Mouse (Mus musculus) heart, postnatal 36 days (tissue): ENCODE measurements around the gene Pdcd2l. TPM values are rescaled to one million over a fixed set of nuclear protein-coding genes. Genes with fewer than 3 reads are reported as not detected.
A peak's percentile ranks its signal among the peaks of the same experiment; 100 is the strongest.
"Not testable (repeated sequence)": the region's sequence is repeated elsewhere in the genome, so short reads cannot be mapped to it uniquely, and the experiment has no call there.

ENCODE experiments used
- DNase-seq, 2 experiments: peaks; one replicate each; pipeline ENCODE4 v3.0.0; 2021 to 2022
- intact Hi-C: fragments of 180-260 bp; cut with DNase I; formaldehyde crosslinking; loops from one replicate; pipeline ENCODE4 v1.15.1; 2025
- total RNA-seq, 2 experiments: library from RNA; stranded (reverse); gene quantifications; 2 replicates each; pipeline ENCODE4 v1.2.3; 2021

The Pdcd2l gene
- total RNA-seq, 2 experiments from 2014 or later, result 21.9 to 22.1 TPM

GRCm38 (mm10) chr7:34215481-34215880 lies 19.0 kb upstream of the Pdcd2l start:
- intact Hi-C loops, result no loop called here
- DNase-seq, result no peak

DNA sequence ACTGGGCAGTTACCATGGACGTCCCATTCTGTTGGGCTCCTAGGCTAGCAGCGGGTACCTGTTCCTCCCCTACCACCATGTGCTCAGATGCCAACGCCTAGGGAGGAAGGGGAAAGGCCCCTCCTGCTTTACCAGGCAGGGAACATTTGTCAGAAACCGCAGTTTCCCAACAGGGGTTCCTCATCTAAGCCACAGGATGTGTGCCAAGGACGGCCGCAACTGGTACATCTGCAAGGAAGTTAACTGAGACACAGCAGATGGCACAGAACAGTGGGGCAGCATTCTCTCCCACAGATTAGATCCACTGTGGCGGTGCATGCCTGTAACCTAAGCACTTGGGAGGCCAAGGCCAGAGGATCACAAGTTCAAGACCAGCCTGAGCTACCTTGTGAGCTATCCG lies 18.2 kb upstream of the Pdcd2l start:
- DNase-seq, result no peak
- intact Hi-C loops, result no loop called here

DNA sequence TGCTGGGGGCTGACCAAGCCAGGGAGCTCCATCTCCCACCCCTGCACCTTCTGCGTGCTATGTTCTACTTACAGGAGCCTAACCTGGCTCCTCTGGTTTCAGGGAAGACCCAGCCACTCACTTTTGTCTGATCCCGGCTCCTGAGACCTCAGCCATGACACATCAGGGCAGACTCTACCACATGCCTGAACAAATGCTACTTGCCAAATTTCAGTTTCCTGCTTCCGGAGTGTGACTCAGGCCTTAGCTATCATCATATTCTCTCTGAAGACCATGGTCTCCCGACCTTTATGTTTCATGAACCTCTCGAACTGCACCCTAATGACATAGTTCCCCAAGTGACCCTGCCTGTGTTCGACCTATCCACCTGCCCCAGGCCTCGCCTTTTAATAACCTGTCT lies 16.8 kb upstream of the Pdcd2l start:
- intact Hi-C loops, result no loop called here
- no peak for DNase-seq

GRCm38 (mm10) chr7:34208027-34208745 lies 11.7 kb upstream of the Pdcd2l start:
- intact Hi-C loops, result no loop called here
- DNase-seq, result no peak

GRCm38 (mm10) chr7:34206331-34206730 lies 9.9 kb upstream of the Pdcd2l start:
- DNase-seq, result no peak
- intact Hi-C loops, result no loop called here

DNA sequence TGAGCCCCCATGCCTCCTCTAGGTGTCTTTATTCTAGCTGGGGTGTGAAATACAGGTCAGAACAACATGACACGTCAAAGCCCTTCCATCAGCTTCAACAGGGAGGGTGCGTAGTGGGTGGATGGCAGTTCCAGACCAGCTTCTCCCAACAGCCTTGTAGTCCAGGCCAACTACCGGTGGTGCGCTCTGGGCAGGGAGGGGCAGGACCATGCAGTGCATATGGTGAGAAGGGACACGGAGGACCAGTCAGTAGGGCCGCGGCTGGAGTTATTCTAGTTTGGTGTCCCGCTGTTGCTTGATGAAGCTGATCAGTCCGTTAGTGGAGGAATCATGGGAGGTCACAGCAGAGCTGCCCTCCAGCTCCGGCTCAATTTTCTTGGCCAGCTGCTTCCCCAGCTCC lies 5.7 kb upstream of the Pdcd2l start:
- DNase-seq, intact Hi-C loops: not testable (repeated sequence)

GRCm38 (mm10) chr7:34200829-34201228 lies 4.4 kb upstream of the Pdcd2l start:
- no peak for DNase-seq
- intact Hi-C loops, result no loop called here

DNA sequence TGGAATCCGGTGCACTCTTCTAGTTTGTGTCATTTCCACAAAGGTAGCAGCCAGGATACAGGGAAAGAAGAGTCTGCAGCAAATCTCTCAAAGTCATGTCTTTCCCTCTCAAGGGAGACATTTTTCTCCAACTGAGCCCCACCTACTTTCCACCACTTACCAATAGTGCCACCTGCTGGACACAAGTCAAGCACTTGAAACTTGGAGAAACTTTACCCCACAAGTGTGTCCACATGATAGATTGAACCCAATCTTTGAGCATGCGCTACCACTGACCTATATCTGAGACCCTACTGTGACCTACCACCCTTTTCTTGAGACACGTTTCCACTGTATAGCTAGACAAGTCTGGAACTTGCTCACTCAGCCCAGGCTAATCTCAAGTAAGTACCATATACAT lies 1.9 kb upstream of the Pdcd2l start:
- intact Hi-C loops, result loop anchor here (5.0 to 10.0 kb wide), 3 partner anchors 34 to 214 kb away; partner anchors contain the start of genes Gpi1 and Wtip
- DNase-seq, result peak; percentile 36 to 46

DNA sequence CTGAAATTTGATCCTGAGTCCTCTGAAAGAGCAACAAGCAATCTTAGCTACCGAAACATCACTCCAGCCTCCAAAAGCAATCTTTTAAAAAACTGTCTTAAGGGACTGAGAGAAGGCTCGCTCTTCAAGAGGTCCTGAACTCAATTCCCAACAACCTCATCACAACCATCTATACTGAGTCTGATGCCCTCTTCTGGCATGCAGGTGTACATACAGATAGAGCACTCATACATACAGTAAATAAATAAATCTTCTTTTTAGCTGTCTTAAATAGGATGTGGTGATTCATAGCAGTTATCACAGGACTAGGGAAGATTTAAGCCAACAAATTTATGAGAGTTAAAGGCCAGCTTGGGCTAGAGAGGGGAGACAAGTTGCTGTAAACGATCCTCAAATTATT lies 829 bp downstream of the Pdcd2l start:
- intact Hi-C loops, result loop anchor here (2.0 to 10.0 kb wide), 4 partner anchors 27 to 211 kb away; partner anchors contain the start of genes Gpi1, Uba2 and Wtip
- no peak for DNase-seq

- intact Hi-C loops, result loop anchor here (10.0 kb wide), 1 partner anchor 208 kb away; no protein-coding TSS in a partner anchor
- no peak for DNase-seq
Observed at GRCm38 (mm10) chr7:34192825-34193224, 3.6 kb downstream of the Pdcd2l start.

DNA sequence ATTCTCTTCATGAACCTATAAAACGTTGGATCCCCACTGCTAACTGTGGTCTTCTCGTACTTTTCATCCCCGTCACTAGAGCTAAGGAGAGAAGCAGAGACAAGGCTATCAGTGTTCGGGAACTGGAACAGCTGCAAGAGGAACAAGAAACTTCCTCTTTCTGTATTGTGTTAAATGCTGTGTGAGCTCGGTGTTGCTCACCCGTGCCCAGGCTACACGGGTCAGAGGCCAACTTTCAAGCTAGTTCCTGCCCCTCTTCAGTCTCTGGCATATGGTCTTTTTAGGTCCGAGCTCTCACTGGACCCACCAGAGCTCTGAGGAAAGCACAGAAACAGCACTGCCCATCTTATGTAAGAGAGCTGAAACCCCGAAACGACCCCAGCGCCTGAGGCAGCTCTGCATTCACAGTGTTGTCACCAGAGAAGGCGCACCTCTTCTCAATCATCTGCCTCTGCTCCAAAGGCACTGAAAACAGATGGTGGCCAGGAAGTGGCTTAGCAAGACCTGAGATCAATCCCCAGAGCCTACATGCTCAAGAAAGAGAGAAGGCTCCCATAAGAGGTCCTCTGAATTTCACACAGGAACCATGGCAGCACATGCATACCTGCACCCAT lies 7.0 kb downstream of the Pdcd2l start:
- DNase-seq, result no peak
- intact Hi-C loops, result no loop called here

DNA sequence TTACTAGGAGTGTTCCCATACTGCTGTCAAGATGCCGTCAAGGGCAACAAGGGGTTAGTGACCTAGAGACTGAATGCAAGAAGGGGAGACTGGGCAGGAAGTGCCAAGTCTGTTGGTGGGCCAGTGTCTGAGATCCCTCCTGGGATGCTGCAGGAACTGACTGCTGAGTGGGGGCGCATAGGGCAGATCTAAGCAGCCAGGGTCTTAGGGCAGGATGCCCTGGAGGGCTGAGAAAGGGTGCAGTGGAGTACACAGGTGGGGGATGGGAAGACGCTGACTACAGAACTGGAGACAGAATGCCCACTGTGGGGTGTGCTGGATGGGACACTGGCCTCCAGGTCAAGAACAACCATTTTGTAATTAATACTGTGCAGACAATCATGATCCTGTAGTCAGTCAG lies 12.7 kb downstream of the Pdcd2l start:
- intact Hi-C loops, result no loop called here
- no peak for DNase-seq

DNA sequence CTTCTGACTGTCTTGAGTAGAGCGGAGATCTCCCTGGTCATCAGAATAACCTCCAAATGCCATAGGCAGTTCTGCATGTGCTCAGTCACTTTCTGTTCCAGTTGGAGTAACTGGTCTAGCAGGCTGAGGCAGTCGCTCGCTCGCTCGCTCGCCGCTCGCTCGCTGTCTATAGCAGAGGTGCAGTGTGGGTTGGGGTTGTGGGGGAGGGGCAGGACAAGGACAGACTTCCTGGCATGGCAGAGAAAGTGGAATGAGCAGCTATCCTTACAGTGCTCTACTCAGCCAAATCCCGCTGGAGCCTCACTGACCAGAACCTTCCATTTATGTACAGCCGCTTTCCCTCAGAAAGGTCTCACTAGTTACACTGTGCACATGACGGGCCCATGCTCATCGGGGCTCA lies 13.1 kb downstream of the Pdcd2l start:
- intact Hi-C loops, result no loop called here
- no peak for DNase-seq

DNA sequence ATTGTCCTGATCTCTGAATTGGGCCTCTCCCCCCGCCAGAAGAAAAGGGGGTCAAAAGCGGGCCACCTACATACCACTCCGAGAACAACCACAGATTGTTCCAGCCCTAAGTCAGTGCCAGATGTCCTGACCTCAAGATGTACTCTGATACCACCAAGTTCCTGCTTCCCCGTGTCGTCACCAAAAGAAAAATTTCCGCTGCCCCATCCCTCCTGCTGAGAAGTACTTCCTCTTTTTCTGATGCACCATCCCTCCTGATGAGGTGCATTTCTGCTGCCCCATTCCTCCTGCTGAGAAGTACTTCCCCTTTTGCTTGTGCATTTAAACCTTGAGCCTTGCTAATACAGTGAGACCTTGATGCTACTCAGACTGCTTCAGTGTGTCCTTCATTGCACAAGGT lies 20.2 kb downstream of the Pdcd2l start:
- DNase-seq, intact Hi-C loops: not testable (repeated sequence)

DNA sequence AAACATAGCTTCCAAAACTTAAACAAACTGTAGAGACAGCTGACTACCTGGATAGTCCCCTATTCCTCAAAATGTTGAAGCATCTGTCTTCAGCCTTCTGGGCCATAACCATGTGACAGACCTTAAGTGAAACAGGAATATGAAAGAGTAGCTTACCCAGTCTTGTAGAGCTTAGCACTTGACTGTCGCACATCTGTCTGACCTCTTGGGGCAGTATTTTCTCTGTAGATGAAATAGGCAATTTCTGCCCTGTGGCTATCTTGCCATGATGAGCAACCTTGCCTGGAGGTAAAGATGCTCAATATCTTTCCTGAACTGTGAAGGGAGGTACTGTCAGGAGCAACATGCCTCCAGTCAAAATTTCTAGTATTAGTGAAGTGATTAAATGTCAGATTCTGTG lies 24.2 kb downstream of the Pdcd2l start:
- no peak for DNase-seq
- intact Hi-C loops, result no loop called here

GRCm38 (mm10) chr7:34169454-34169853 lies 27.0 kb downstream of the Pdcd2l start, which contains the start of gene Uba2:
Gene Uba2, minus strand, starts transcription at chr7:34169599.
- no peak for DNase-seq
- intact Hi-C loops, result loop anchor here (2.0 kb wide), 2 partner anchors 25 to 37 kb away; partner anchors contain the start of gene Wtip

- DNase-seq, result peak; percentile 96
- intact Hi-C loops, result loop anchor here (2.0 kb wide), 2 partner anchors 26 to 36 kb away; partner anchors contain the start of gene Wtip
Observed at GRCm38 (mm10) chr7:34168470-34169251, 27.8 kb downstream of the Pdcd2l start.

DNA sequence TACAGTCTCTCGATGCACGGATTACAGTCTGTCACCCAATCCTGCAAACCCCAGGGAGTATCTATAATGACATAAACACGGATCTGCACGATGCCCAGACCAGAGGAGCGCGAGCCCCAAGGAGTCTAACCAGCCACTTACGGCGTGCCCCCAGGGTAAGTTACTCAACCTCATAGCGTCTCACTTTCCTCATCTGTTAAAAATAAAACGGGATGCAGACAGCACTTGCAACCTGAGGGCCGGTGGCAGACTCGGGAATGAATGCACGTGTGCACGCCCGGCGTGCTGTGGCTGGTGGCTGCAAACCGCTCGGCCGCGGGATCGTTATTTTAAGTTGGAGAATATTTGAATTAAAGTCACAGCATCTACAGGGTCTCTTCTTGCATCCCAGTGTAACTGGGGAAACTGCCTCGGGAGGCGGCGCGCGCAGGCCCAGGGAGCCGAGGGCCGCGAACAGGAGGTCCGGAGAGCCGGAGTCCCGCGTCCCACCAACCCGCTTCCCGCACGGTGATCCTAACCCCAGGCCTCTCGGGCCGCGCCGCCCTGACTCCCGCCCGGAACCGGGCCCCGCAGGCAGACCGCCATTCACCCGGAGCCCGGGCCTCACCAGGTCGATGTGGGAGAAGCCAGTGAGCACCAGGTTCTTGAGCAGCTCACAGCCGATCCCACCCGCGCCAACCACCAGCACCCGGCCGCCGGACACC lies 28.5 kb downstream of the Pdcd2l start:
- DNase-seq, result no peak
- intact Hi-C loops, result loop anchor here (2.0 kb wide), 2 partner anchors 27 to 35 kb away; partner anchors contain the start of gene Wtip

DNA sequence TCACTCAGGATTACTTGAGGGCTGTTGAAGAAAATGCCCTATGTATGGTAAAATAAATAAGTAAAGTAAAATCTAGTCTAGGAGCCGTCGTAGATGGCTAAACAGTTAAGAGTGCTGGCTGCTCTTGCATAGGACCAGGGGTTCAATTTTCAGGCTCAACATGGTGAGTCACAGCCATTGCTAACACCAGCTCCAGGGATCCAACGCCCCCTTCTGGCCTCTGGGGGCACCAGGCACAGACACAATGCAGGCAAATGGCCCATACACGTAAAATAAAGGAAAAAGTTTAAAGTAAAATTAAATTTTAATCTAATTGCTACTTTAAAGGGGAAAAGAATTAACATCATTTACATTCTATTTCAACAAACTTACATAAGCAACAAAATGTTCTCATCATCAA lies 29.6 kb downstream of the Pdcd2l start:
- DNase-seq, result no peak
- intact Hi-C loops, result no loop called here

DNA sequence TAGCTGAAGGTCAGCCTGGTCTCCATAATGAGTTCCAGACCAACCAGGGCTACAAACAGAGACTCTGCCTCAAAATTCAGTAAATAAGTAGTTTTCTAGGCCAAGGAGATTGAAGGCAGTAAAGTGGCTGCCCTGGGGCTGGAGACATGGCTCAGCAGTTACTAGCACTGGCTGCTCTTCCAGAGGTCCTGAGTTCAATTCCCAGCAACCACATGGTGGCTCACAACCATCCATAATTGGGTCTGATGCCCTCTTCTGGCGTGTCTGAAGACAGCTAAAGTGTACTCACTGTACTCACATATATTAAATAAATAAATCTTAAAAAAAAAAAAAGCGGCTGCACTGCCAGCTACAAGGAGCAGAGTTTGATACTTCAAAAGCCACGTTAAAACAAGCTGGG lies 30.5 kb downstream of the Pdcd2l start:
- intact Hi-C loops, result no loop called here
- no peak for DNase-seq

DNA sequence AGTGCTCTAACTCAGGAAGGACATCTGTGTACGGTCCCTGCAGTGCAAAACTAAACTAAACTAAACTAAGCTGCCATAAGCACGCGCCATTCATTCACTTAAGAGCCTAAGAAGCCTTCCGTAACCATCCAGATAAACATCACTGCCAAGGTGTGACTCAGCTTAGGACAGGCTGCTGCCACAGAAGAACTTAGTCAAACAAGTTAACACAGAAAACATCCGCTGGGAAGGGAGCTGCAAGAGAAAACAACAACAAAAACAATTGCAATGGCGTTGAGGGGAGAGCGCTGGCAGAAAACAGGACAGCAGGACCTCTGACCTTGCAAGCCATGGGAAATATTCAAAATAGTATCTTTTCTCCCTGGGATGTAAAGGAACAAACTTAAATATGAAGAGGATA lies 31.8 kb downstream of the Pdcd2l start:
- DNase-seq, result no peak
- intact Hi-C loops, result no loop called here
